Mouse (Mus musculus): Measurements from ENCODE around the gene Mdga1.
A peak's percentile ranks its signal among the peaks of the same experiment; 100 is the strongest.

Gene Mdga1

DNA sequence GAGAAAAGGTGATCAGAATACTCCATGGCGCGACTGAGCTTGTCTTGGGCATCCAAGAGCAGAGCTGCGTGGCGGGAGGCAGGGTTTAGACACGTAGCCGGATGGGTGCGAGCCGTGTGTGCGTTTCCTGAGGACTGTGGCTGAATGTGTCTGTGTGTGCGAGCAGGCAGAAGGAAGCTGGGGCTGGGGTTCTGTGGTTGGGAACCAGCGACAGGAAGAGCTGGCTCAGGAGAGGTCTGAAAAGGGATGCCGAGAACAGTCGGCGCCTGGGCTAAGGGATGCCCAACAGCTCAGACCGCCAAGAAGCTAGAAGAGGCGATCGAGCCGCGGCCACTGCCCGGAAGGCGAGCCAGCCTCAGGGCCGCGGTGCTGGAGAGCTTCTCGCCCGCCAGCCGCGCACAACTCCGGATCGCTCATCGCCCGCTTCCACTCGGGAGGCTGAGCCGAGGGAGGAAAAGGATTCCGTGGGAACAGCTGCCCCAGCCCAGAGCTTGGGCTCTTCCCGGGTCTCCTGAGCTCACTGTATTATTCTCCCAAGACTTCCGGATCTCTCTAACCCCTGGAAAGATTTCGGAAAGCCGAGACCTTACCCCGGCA, 83.1 kb downstream of the Mdga1 start:
- DNase-seq (ENCODE audit: low read depth), result peak; percentile 46

DNA sequence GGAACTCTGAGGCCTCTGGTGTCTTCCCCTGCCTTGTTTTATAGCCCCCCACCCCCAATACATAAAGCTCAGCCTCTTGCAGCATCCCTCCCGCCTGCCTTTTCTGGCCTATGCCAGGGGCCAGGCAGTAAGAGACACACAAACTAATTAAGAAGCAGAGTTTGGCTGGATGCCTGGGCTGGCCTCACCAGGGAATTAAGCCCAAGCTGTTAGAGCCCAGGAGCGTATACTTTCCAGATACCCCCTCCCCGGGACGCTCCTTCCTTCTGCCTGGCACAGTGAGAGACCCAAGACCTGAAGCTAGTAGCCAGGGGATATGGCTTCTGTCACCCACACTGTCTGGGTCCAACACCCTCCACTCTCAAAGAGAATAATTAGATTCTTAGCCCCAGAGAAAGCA, 83.8 kb downstream of the Mdga1 start:
- DNase-seq (ENCODE audit: low read depth), result no peak

DNA sequence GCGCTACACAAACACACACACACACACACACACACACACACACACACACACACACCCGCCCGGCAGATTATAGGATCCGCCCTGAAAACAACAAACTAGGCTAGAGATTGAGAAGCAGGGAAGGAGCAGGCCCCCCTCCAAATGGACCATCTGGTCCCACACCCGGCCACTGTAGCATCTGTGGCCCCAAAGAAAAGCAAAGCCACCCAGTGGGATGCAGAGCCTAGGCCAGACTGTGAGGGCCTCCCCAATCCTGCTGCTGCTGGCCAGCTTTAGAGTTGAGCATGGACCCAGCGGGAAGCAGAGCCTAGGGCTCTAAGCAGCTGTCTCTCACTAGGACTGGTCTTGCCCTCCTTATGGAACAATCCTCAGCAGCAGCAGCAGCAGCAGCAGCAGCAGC, 85.3 kb downstream of the Mdga1 start:
- no peak for DNase-seq (ENCODE audit: low read depth)

DNA sequence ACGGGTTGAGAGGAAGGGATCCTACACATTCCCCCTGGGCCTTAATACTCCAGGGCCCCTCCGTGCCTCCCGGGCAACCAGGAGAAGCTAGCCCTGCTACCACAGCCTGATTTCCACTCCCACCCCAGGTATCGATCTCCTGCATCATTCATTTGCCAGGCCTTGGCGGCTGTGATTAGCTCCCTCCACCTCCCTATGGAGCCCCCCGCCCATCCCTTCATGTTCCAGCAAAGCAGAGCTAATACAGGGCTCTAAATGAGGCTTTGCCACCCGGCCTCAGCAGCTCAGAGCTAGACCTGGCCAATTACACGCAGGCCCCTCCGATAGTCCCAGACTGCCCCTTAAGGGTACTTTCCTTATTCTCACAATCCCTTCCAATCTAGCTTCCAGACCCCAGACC, 86.5 kb downstream of the Mdga1 start:
- no peak for DNase-seq (ENCODE audit: low read depth)

DNA sequence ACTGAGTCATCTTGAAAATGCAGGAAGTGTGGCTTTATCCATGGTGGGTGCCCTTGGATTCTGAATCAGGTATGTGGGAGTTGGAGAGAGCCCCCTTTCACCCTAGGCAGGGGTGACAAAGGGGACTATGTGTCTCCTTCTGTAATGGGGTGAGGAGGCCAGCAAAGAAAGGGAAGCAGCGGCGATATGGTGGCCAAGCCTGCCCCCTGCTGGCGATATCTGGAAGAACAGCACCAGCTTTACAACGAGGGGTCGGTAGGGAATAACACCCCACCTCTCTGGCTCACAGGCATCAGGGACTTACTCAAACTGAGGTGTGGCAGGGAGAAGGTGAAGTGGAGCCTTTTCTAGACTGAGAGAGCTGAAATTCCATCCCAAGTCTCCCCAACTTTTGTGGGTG, 87.0 kb downstream of the Mdga1 start:
- peak; percentile 74 for DNase-seq (ENCODE audit: low read depth)

DNA sequence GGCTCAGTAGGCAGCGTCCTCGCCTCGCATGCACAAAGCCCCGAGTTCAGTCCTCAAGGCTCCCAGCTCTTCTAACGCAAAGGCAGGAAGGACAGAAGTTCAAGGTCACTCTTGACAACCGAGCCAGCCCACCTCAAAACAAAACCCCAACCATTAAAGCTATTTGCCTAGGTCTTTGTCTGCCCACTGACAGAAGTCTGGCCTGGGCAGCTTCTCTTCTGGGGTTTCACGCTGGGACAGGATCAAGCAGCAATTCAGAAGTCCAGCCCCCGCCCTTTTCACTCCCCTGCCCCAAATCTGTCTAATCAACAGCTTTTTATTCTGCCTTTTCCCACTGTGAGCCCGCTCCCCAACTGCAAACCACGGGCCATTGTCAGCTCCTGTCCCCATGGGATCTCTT, 89.6 kb downstream of the Mdga1 start:
- DNase-seq (ENCODE audit: low read depth), result no peak

DNA sequence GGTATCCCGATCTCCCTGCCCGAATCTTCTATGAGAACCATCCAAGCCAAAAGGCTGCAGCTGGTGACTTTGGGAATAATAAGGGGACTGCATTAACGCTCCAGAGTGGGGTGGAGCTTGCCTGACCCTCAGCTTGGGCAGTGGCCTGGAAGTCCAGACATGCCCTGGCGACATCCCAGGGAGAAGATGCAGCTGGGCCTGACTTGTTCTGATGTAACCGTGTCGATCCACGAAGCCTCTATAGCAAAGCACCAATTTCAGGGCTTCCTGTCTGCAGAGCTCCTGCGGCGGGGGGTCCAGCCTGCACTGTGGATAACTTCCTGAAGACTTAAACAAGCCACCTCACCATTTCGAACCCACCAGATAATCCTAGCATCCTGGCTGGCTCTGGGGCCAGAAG, 90.9 kb downstream of the Mdga1 start:
- no peak for DNase-seq (ENCODE audit: low read depth)

DNA sequence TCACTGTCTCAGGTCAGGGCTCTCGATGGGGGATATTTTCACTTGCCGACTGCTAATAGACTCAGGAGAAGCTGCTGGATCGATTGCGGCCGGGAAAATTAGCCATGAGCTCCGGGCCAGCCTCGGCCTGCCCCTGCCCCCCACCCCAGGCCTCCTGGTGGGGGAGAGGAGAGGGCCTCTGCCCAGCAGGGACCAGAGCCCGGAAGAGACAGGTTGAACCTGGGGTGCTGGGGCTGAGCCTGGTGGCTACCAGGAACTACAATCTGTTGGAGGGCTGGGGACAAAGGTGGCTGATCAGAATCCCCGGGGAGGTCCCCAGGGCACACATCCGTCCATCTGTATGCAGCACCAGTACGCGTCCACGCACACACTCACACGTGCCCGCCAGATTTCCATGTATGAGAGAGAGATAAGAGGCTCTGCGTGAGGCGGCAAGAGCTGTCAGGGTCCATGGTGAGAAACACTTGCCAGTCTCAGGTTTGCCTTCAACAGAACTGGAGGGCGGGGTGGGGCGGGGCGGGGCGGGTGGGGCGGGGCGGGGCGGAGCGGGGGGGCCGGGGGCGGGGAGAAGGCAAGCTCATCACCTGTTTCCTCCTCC, 95.7 kb downstream of the Mdga1 start:
- DNase-seq (ENCODE audit: low read depth), result no peak

DNA sequence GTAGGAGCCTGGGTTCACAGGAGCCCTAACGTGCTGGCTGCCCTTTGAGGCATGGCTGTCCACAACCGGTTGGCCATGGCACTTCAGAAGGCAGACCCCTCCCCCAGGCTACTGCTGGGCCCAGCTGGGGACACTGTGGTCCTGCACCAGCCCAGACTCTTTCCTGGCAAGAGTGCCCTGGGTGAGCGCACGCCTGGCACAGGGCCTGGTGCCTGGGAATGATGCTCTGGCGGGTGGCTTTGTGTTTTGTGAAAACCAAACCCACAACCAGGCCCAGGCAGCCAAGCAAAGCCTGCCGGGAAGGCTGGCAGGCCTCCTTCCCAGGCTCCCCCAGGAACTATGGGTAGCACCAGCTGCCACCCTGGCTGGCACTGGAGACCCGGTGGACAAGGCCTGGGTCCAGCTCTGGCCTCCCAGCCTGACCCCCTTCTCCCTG, 96.3 kb downstream of the Mdga1 start:
- DNase-seq (ENCODE audit: low read depth), result no peak

DNA sequence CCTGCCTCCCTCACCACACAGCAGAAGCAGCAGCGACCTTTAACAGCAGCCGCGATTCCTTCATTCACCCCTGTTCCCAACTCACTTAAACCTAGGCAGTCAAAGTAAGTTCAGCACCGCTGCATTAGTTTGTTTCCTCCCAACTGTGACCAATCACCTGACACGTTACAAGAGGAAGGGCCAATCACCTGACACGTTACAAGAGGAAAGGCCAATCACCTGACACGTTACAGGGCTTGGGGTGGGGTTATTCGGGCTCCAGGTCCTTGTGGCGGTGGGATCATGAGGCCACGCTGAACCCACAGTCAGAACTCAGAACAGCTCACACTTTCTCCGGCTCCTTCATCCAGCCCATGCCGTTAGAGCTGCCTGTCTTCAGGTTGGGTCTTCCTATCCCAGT, 99.6 kb downstream of the Mdga1 start:
- no peak for DNase-seq (ENCODE audit: low read depth)

DNA sequence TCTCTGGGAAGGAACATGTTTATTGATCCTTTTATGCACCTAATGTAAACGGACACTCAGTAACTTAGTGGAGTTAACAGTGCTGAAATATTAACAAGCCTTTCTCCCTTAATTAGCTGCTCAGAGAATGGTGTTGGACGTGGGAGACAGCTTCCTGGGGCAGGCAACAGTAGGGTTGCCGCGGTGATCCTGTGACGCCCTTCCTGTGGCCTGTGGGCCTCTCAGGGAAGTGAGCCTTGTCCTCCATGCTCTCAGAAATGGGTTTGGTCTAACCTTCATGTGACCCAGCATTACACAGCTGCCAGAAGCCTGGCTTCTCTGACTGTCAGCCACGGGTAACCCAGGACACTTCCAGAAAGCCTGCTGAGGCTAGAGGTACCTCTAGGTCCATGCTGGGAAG, 104.0 kb downstream of the Mdga1 start:
- DNase-seq (ENCODE audit: low read depth), result no peak

DNA sequence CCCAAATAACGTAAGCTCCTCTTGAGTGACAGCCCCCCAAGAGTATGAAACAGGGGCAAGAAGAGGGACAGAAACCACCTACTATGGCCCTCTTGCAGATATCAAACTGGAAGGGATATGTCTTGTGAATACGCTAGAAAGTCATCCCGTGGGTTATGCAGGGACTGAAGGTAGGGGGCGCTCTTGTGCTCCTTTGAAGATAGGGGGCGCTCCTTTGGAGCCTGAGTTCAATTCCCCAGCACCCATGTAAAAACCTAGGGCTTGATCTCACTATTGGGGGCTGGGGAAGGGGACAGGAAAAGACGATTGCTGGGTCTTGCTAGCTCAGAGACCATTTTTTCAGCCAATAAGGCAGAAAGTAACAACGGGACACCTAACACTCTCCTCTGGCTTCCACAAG, 105.4 kb downstream of the Mdga1 start:
- peak; percentile 32 for DNase-seq (ENCODE audit: low read depth)

DNA sequence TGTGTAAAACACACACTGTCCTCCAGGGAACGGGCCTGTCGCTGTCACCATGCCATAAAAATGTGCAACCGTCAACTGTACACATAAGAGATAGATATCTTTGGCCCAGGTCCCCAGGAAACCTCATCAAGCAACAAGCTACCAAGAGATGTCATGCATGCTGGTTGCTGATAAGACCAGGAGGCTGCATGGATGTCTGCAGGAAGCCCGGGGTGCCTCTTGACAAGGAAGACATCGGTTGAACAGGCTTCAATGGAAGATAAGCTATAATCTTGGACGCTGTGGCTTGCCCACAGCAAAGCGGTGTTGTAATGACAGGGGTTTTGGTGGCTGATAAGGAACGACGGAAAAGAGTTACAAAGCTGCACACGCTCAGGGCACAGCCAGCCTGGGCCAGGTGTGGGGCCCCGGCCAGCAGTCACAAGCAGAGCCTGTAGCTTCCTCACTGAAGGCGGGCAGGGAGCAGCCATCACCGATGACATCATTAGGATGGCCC, 110.1 kb downstream of the Mdga1 start:
- DNase-seq (ENCODE audit: low read depth), result no peak

DNA sequence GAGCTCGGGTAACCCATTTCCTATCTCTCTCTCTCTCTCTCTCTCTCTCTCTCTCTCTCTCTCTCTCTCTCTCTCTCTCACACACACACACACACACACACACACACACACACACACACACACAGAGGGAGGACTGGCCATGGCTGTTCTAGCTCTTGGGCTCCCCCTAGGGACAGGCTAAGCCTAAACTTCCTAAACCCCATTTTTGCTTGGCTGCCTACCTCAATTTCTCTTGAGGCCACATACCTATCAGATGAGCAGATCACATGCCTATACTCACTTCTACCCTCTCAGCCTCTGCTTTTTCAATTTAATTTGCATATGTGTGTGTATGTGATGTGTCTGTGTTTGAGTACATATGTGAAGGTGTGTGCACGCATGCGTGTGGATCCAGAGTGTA, 111.1 kb downstream of the Mdga1 start:
- peak; percentile 65 for DNase-seq (ENCODE audit: low read depth)

DNA sequence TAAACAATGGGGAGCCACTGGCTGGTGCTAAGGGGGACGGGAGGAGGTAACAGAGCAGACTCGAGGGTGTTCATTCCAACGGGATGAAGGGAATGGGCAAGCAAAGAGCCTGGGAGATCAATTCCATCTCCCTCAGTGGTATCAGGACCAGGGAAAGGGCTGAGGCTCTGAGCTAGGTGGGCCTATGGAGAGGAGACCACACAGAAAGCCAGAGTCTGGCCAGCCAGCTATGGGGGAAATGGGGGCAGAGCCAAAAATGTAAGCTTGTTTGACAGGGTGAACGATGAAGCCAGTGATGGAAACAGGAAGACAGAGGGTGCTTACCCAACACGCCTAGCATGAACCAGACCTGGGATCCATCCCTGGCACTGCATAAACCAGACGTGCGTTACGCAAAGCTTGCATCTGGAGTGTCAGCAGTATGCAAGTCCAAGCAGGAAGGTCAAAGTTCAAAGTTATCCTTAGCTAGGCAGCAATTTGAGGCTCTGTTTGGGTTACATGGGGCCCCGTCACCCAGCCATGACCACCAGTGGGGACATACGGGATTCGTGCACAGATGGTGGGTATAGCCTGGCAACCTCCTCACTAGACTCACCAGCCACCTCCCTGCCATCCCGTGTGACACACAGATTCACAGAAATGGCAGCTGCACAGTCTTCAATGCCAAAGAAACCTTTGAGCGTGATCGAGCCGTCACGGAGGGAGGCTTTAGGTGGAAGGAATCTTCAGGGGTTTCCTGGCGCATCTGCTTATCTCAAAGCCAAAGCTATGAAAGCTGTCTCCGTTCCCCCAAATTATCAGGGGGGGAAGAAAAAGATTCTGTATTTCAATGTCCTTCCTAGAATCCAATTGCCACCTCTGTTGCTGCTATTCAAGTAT, 113.9 kb downstream of the Mdga1 start:
- DNase-seq (ENCODE audit: low read depth), result no peak

DNA sequence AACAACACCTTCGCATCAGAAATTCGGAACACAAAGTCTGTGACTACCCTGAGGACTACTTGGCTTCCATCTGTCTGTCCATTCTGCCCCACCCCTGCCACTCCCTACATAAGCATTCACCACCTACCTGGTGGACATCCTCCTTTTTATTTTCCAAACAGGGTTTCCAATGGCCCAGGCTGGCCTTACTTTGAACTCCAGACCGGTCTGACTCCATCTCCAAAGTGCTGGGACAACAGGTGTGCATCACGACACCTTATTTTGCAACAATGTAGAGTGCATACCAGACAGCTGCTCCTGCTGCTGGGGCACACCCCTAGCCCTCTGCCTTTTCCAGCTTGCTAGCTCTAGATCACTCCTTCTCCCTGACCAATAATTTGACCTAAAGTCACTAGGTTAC, 115.1 kb downstream of the Mdga1 start:
- DNase-seq (ENCODE audit: low read depth), result no peak

DNA sequence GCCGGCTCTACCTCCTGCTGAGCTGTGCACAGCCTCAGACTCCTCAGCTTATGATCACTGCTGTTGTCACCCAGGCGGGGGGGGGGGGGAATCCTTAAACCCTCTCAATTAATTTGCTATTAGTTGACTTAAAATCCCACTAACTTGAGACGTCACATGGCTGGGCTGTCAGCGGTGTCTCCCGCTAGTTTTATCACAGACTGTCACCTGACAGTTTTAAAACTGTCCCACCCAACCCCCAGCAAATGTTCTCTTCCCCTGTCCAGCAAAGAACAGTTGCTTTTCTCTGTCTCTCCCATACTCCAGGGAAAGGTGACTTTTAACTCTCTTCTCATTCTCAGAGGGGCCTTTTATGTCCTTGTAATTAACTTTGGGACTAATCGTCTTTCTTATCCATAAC, 115.5 kb downstream of the Mdga1 start:
- DNase-seq (ENCODE audit: low read depth), result no peak

DNA sequence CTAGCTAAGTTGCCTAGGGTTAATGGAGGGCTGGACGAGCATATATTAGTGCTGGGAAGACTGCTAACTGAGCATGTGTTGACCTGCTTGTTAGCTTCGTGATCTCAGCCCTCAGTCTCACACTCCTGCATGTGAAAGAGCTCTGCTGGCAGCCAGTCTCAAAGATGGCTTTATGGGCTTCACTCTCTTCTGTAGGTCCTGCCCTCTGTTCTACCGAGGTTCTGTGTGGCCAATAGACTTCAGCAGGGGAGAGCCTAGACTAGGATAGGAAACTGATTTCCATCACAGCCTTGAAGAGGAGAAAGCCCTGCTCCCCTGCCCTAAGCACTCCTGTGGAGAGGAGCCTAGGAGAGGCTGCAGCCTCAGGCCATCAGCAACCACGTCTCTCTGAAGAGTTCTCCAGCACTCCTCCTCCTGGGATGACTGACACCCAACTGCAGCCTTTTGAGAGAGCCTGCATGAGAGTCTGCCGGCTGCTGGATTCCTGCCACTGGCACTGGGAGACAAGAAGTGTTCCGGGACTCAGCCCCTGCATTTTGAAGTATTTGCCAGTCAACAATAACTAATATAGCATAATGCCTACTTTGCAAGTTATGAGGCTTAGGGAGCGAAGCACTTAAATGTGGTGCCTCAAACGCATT, 116.9 kb downstream of the Mdga1 start:
- DNase-seq (ENCODE audit: low read depth), result no peak

DNA sequence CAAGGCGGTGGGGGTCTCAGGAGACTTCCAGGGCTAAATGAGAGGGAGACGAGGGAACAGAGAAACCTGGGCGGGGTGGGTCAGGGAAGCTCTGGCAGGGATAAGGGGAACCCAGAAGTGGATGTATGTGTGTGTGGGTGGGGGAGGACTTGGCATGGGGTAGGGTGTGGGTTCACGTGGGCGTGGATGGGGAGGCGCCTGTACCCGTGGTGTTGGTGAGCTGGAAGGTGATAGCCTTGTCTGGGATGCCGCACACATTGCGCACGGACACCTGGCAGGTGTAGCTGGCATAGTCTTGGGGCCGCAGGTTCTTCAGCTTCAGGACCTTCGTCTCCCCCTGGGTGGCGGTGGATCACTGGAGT, 120.5 kb downstream of the Mdga1 start:
- DNase-seq (ENCODE audit: low read depth), result no peak

DNA sequence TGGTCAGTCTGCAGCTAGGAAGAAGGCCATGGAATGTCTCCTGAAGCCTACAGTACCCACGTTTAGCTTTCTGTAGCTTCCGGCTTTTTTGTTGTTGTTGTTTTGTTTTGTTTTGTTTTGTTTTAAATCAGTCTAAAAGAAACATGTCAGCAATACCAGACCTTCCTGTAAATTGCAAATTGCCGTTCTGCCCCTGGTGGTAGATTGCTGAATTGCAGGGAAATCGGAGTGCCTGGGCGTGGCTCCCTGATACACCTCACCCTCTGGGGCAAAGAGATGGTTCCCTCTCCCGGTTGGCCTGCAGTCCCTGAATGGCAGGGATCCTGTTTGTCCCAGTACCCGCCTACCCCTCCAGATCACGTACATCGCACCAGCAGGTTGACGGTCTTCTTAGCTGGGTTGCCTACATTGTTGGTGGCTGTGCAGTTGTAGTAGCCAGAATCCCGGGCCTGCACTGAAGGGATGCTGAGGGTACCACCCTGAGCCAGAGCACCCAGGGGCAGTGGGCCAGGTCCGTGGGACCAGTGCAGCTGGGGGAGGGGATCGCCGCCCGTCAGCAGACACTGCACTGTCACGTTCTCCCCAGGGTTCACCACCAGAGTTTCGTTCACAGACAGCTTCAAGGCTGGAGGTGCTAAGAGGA, 121.0 kb downstream of the Mdga1 start:
- DNase-seq (ENCODE audit: low read depth), result peak; percentile 86

DNA sequence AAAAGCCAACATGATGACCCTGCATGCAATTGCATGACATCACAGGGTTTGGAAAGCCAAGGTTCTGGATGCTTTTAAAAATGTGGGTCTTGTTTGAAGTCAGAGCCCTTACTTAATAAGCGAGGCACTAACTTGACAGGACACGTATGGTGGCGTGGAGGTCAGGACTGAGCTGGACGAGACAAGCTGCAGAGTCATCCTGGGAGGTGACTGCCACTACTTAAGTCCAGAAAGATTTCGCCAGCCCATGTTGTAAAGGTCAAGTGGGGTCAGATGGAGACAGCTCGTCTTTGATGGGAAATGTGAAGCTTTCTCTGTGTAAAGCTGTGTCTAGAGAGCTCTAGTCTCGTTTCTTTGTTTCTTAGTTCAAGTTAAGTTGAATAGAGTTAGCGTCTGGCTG, 122.6 kb downstream of the Mdga1 start:
- no peak for DNase-seq (ENCODE audit: low read depth)

DNA sequence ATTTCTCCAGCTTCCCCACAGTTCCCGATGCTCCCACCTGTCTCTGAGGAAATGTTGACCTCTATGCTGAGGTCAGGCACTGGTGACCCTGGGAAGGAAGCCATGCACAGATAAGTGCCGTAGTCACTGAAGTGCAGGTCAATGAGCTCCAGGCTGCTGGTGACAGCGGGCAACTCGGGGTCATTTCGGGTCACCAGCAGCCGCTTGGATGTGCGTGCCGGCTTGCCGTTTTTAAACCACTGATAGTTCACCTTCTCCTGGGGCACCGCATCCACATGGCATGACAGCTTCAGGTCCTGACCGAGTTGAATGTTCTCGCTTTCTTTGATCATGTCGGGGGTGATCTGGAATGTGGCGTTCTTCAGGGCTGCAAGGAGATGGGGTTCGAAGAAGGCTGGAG, 123.6 kb downstream of the Mdga1 start:
- DNase-seq (ENCODE audit: low read depth), result no peak

Measured in induced T-regulatory cell, adult 2 months (primary cell).